Mouse (Mus musculus): ENCODE measurements at regions not wholly inside any gene's neighbourhood (a gene's known extent, or its start where the extent isn't known, plus 50 kb on each side); places are given as distances from the start of the nearest gene placed in this dataset.

DNA sequence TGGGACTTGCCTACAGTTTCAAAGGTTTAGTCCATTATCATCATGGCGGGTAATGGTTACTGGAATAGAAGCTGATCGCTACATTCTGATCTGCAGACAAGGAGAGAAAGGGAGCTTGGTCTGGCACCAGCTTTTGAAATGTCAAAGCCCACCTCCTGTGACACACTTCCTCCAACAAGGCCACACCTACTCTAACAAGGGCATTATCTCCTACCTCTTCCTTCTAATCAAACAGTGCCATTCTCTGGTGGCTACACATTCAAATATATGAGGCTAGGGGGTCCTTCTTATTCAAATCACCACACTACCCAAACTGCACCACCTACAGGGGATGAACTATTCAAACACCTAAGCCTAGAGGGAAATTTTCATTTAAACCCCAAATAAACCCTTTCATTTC lies 81.9 kb upstream of the Tle4 start:
- Histone ChIP-seq H3K4me1 (replicated peaks) (no peaks in the 10 kb centered on the region), H3K9ac (no peak overlapping the region), H3K27ac (no peak overlapping the region), H3K9me3 (replicated peaks) (no peaks in the 10 kb centered on the region), H3K27me3 (no peaks in the 10 kb centered on the region), H3K4me3 (no peak overlapping the region), H3K4me2 (no peak overlapping the region), H3K36me3 (no peaks in the 10 kb centered on the region)
- WGBS: 85% methylated on average over 2 of the region's 2 CpGs
- ATAC-seq (replicated peaks; ENCODE audit: insufficient number of reproducible peaks, insufficient read depth, low FRiP score, low read depth): no peak

DNA sequence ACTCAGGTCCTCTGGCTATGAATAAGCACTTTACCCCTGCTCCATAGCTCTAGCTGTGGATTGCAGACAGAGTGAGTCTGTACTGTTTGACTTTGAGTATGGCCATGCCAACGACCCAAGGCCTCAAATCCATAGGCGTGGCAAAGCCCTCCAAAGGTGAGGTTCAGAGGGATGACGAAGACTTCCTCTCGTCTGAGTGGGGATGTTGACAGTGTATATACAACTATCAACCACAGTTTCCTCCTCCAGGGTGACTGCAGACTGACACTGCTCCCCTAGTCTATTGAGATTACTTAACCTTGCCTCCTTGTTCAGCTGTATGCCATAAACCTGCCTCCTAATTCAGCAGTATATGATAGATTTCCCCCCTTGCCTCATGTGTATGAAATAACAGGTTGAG lies 80.7 kb upstream of the Tle4 start:
- Histone ChIP-seq H3K4me1 (replicated peaks) (no peaks in the 10 kb centered on the region), H3K9me3 (replicated peaks) (no peaks in the 10 kb centered on the region), H3K27me3 (no peaks in the 10 kb centered on the region), H3K27ac (no peak overlapping the region), H3K36me3 (no peaks in the 10 kb centered on the region), H3K4me2 (no peak overlapping the region), H3K4me3 (no peak overlapping the region), H3K9ac (no peak overlapping the region)
- 70% methylated on average over 4 of the region's 4 CpGs for WGBS
- ATAC-seq (replicated peaks; ENCODE audit: insufficient number of reproducible peaks, insufficient read depth, low FRiP score, low read depth): no peak

DNA sequence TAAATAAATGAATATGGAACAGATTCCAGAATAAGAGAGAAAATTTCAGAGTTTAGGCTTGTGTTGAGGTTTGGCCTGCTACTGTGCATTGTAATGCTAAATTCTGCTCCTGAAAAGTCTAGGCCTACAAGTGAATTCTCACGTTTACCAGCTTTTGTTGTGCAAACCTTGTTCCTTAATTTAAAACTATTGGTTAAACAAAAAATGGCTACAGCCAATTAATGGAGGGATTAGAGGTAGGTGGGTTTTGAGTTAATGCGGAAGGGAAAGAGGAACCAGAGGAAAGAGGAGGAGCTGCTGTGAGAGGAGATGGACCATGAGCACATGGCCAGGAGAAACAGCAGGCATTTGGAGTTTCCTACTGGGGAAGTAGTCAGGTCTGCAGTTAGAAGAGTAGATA lies 79.1 kb upstream of the Tle4 start:
- Histone ChIP-seq H3K4me2 (no peak overlapping the region), H3K9ac (no peak overlapping the region), H3K27ac (no peak overlapping the region), H3K9me3 (replicated peaks) (no peaks in the 10 kb centered on the region), H3K4me3 (no peak overlapping the region), H3K4me1 (replicated peaks) (no peaks in the 10 kb centered on the region), H3K27me3 (no peaks in the 10 kb centered on the region), H3K36me3 (no peaks in the 10 kb centered on the region)
- 64% methylated on average over 2 of the region's 2 CpGs for WGBS
- ATAC-seq (replicated peaks; ENCODE audit: insufficient number of reproducible peaks, insufficient read depth, low FRiP score, low read depth): no peak

DNA sequence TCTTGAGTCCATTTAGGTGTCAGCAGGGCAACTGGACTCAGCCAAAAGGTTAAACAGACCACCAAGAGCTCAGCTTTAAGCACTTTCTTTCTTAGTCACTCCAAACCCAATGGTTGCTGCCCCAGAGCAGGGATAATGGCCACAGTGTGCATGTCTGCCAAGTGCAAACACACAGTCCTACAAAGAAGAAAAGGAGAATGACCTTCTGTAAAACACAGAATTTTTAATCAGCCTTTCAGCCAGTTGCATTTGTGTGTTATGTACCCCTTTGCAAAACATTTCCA lies 72.9 kb upstream of the Tle4 start:
- ATAC-seq (replicated peaks; ENCODE audit: insufficient number of reproducible peaks, insufficient read depth, low FRiP score, low read depth): no peak
- H3K27me3 ChIP-seq: no peaks in the 10 kb centered on the region
- no peak overlapping the region for H3K27ac ChIP-seq
- H3K36me3 ChIP-seq: no peaks in the 10 kb centered on the region
- no peaks in the 10 kb centered on the region for H3K4me1 ChIP-seq (replicated peaks)
- no peak overlapping the region for H3K4me2 ChIP-seq
- no peak overlapping the region for H3K4me3 ChIP-seq
- H3K9ac ChIP-seq: no peak overlapping the region
- H3K9me3 ChIP-seq (replicated peaks): no peaks in the 10 kb centered on the region

DNA sequence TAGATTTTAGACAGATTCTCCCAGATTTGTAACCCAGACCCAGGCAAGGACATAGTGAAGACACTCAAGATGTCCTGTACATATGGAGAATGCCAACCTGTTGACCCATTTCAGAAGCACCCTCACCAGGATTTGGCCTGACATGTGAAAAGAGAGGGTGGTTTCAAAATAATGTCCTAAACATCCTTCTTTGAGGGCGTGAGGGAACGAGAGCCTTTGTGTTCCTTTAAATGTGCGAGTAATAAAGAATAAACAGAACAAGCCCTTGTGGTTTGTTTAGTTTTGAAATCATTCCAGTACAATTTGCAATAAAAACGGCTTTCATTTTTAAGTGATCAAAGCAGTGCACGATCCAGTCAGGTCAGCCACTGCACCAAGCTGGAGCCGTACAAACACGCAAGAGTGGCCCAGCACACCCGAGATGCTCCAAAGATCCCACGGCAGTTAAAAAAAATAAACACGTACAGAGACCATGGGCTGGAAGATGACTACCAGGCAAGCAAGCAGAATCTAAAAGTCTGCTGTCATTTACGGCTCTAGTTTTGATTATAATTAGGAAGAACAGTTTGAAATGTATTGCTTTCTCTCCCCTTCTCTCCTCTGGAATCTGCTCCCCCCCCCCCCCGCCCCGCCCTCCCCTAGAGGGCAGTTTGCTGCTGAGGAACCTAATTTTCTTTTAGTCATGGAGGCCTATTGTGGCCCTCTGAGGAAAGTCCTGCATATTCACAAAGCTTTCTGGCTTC lies 72.4 kb upstream of the Tle4 start:
- H3K9ac ChIP-seq: no peak overlapping the region
- no peak overlapping the region for H3K4me3 ChIP-seq
- H3K4me2 ChIP-seq: no peak overlapping the region
- no peaks in the 10 kb centered on the region for H3K36me3 ChIP-seq
- no peaks in the 10 kb centered on the region for H3K4me1 ChIP-seq (replicated peaks)
- WGBS: 54% methylated on average over 13 of the region's 13 CpGs
- no peak for ATAC-seq (replicated peaks; ENCODE audit: insufficient number of reproducible peaks, insufficient read depth, low FRiP score, low read depth)
- no peaks in the 10 kb centered on the region for H3K27me3 ChIP-seq
- H3K27ac ChIP-seq: no peak overlapping the region
- H3K9me3 ChIP-seq (replicated peaks): no peaks in the 10 kb centered on the region

DNA sequence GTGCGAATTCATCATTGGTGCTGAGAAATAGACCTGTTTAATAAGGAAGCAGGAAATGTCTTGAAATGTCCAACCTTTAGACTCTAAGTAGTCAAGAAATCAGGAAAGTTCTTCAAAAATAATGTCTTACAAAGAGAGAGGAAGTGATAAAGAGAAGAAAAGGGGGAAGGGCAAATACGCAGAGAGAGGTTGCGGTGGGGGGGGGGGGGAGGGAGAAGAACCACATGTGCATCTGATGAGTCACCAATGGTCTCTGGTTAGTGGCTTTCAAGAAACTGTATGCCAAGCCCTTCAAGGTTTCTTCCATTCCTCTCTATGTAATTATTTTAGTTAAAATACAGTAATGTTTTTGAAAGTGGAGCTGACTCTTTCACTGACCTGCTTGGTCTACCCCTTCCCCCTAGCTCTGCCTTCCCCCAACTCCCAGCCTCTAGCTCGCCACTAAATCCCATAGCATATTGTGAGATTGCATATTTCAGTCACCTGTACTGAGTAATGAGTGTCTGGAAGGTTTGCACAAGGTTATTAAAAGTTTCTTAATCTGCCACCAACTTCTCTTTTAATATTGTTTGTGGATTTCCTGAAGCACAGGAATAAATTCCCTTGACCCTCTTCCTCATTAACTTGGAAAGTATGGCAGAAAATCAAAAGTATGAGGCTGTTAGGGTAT lies 70.8 kb upstream of the Tle4 start:
- no peaks in the 10 kb centered on the region for H3K27me3 ChIP-seq
- ATAC-seq (replicated peaks; ENCODE audit: insufficient number of reproducible peaks, insufficient read depth, low FRiP score, low read depth): no peak
- no peaks in the 10 kb centered on the region for H3K36me3 ChIP-seq
- H3K4me2 ChIP-seq: no peak overlapping the region
- no peaks in the 10 kb centered on the region for H3K4me1 ChIP-seq (replicated peaks)
- 71% methylated on average over 4 of the region's 4 CpGs for WGBS
- no peak overlapping the region for H3K4me3 ChIP-seq
- no peak overlapping the region for H3K9ac ChIP-seq
- no peaks in the 10 kb centered on the region for H3K9me3 ChIP-seq (replicated peaks)
- H3K27ac ChIP-seq: no peak overlapping the region

DNA sequence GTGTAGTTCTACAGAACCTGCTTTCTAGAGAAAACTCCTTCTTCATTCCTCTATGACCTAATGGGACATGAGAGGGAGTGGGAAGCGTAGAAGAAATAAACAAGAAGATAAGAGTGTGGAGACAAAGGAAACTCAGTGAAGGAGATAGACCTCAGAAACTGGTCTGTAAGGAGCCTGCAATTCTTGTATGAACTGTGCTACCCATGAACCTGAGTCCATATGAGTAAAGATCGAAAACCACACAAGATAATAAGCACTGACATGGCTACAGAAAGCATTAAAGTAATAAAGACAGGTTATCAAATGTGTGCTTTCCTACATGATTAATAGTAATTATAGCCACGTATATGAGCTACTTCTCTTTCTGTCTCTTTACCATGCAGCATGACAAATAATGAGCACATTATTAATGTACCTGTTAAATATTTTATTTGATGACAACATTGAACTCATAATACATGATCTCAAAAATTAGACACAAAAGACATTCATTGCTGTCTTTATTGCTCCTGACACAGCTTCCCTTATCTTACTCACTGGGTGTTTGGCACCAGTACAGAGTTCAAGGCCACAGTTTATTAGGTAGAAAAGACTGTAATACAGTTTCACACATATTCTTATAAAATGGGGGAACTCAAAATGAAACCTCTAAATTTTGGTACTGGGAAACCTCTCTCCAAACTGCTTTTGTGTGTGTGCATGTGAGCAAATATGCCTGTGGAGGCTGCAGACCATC lies 67.0 kb upstream of the Tle4 start:
- Histone ChIP-seq H3K36me3 (no peaks in the 10 kb centered on the region), H3K27me3 (no peaks in the 10 kb centered on the region), H3K4me1 (replicated peaks) (no peaks in the 10 kb centered on the region), H3K4me2 (no peak overlapping the region), H3K27ac (no peak overlapping the region), H3K4me3 (no peak overlapping the region), H3K9me3 (replicated peaks) (no peaks in the 10 kb centered on the region), H3K9ac (no peak overlapping the region)
- 80% methylated on average over 3 of the region's 3 CpGs for WGBS
- no peak for ATAC-seq (replicated peaks; ENCODE audit: insufficient number of reproducible peaks, insufficient read depth, low FRiP score, low read depth)

DNA sequence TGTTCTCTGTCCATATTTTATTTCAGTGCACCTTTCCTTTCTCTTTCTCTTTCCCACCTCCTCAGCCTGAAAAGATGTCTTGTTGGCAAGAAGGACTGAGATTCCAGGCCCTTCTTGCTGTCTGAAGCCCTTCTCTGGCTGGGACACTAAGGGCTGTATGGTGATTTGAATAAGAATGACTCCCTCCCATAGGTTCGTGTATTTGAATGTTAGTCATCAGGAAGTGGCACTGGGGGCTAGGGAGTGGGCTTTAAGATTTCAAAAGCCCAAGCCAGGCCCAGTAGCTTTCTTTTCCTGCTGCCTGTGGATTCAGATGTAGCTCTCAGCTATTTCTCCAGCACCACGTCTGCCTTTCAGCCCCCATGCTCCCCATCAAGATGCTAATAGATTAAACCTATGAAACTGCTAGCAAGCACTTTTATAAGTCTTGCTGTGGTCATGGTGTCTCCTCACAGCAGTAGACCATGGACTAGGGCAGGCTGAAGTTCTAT lies 66.3 kb upstream of the Tle4 start:
- H3K9ac ChIP-seq: no peak overlapping the region
- no peak overlapping the region for H3K27ac ChIP-seq
- no peaks in the 10 kb centered on the region for H3K27me3 ChIP-seq
- no peaks in the 10 kb centered on the region for H3K4me1 ChIP-seq (replicated peaks)
- ATAC-seq (replicated peaks; ENCODE audit: insufficient number of reproducible peaks, insufficient read depth, low FRiP score, low read depth): no peak
- H3K4me2 ChIP-seq: no peak overlapping the region
- no peak overlapping the region for H3K4me3 ChIP-seq
- 58% methylated on average over 2 of the region's 2 CpGs for WGBS
- H3K36me3 ChIP-seq: no peaks in the 10 kb centered on the region
- H3K9me3 ChIP-seq (replicated peaks): no peaks in the 10 kb centered on the region

DNA sequence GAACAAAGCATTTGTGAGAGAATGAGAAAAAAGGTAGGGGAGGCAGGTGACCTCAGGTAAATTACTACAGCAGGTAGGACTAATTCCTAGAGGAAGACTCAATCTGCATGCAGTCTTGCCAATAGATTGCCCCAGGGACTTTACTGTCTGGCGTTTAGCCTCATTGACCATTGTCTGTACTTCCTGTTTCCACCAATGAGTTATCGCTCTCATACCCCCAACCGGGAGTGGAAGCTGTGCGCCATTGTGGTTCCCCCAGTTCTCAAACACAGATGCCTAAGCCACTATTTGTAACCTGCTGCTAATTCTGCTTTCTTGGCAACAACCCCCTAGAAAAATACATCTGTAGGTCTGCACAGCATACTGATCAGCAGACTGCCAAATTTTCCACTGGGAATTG lies 65.5 kb upstream of the Tle4 start:
- H3K27ac ChIP-seq: no peak overlapping the region
- H3K4me2 ChIP-seq: no peak overlapping the region
- no peaks in the 10 kb centered on the region for H3K4me1 ChIP-seq (replicated peaks)
- ATAC-seq (replicated peaks; ENCODE audit: insufficient number of reproducible peaks, insufficient read depth, low FRiP score, low read depth): no peak
- no peaks in the 10 kb centered on the region for H3K36me3 ChIP-seq
- no peak overlapping the region for H3K4me3 ChIP-seq
- H3K9ac ChIP-seq: no peak overlapping the region
- H3K9me3 ChIP-seq (replicated peaks): no peaks in the 10 kb centered on the region
- no peaks in the 10 kb centered on the region for H3K27me3 ChIP-seq
- 65% methylated on average over 4 of the region's 4 CpGs for WGBS

DNA sequence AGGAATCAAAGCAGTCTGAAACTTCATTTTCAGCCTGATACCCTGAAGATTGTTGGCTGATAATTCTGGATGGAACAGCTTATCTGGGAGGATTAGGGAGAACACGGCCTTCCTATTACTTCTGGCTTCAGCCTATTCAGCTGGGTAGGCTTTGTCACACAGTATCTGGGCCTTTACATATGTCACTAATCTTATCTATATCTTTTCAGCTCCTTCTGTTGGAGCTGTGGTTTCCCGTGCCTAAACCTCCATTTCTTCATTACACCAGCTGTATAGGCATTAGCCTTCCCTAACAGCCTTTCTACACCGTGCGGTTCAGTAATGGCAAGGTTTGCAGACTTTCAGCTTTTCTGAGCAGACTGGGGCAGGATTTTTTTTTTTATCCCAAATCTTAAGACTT lies 61.9 kb upstream of the Tle4 start:
- H3K4me1 ChIP-seq (replicated peaks): no peaks in the 10 kb centered on the region
- H3K4me3 ChIP-seq: no peak overlapping the region
- H3K27me3 ChIP-seq: no peaks in the 10 kb centered on the region
- no peak overlapping the region for H3K4me2 ChIP-seq
- 62% methylated on average over 4 of the region's 4 CpGs for WGBS
- H3K27ac ChIP-seq: no peak overlapping the region
- no peaks in the 10 kb centered on the region for H3K9me3 ChIP-seq (replicated peaks)
- H3K36me3 ChIP-seq: no peaks in the 10 kb centered on the region
- no peak overlapping the region for H3K9ac ChIP-seq
- ATAC-seq (replicated peaks; ENCODE audit: insufficient number of reproducible peaks, insufficient read depth, low FRiP score, low read depth): no peak

DNA sequence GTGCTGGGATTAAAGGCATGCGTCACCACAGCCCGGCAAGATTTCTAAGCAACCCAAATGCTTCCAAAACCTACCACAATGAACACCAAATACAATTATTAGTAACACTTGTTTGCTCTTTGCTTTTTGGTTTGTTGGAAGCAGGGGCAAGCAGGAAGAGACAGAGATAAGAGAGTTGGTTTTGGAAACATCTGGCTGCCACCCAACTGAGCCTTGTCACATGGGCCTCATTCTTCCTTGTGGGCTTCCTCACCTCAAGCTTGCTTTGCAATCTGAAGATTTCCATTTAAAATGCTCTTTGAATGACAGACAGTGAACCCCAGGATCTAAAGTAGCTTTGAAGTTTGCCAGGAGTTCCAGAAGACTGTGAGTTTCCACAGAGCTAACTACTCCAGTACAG lies 60.6 kb upstream of the Tle4 start:
- Histone ChIP-seq H3K4me2 (no peak overlapping the region), H3K9ac (no peak overlapping the region), H3K4me1 (replicated peaks) (no peaks in the 10 kb centered on the region), H3K4me3 (no peak overlapping the region), H3K36me3 (no peaks in the 10 kb centered on the region), H3K27ac (no peak overlapping the region), H3K27me3 (no peaks in the 10 kb centered on the region), H3K9me3 (replicated peaks) (no peaks in the 10 kb centered on the region)
- no peak for ATAC-seq (replicated peaks; ENCODE audit: insufficient number of reproducible peaks, insufficient read depth, low FRiP score, low read depth)
- 77% methylated on average over 2 of the region's 2 CpGs for WGBS

DNA sequence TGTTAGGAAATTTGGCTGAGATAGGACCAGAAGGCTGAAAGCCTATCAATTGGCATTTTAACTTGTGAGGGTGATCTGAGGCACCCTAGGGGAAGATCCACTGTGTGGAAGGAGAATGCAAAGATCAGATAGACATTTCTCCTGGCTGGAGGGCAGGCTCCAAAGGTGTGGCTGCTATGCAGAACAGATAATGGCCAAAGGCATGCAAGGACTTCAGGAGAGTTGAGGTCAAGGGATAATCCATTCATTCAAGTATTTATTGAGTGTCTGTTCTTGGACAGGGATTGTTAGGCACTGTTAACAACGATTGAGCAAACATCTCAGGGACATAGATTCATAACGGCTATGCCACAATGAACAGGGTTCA lies 58.2 kb upstream of the Tle4 start:
- H3K27ac ChIP-seq: no peak overlapping the region
- ATAC-seq (replicated peaks; ENCODE audit: insufficient number of reproducible peaks, insufficient read depth, low FRiP score, low read depth): no peak

More for the DNA sequence above, 58.2 kb upstream of the Tle4 start:
- WGBS: 59% methylated on average over 2 of the region's 2 CpGs
- H3K9me3 ChIP-seq (replicated peaks): no peaks in the 10 kb centered on the region
- H3K27me3 ChIP-seq: no peaks in the 10 kb centered on the region
- H3K36me3 ChIP-seq: no peaks in the 10 kb centered on the region
- no peak overlapping the region for H3K4me3 ChIP-seq
- no peak overlapping the region for H3K4me2 ChIP-seq
- no peak overlapping the region for H3K9ac ChIP-seq
- H3K4me1 ChIP-seq (replicated peaks): no peaks in the 10 kb centered on the region
